Mouse (Mus musculus) liver, embryonic 18 days (tissue): Measurements from ENCODE around the gene Samd3. TPM values are rescaled to one million over a fixed set of nuclear protein-coding genes. Genes with fewer than 3 reads are reported as not detected.

Source experiments
- polyA plus RNA-seq: library from polyadenylated mRNA; depleted of rRNA; stranded (reverse); fragments of >200 nt; gene quantifications from 2 replicates; pipeline ENCODE4 v1.2.3, GENCODE M21; 2012; rRNA removed

The Samd3 gene
- 0.05 and 0.08 TPM in 2 replicates for polyA plus RNA-seq

GRCm38 (mm10) chr10:26229488-26229887 lies at the start of gene Samd3:
TSS of gene Samd3 (plus strand) at chr10:26229707.

Other genes starting within 250 kb of the Samd3 start
- not detected in 2 replicates for gene Gm9767, start 151.5 kb upstream of the Samd3 start, polyA plus RNA-seq
- 0.03 and 0.17 TPM in 2 replicates for gene Tmem200a, start 150.7 kb upstream of the Samd3 start, polyA plus RNA-seq
- gene L3mbtl3, start 146.3 kb downstream of the Samd3 start, polyA plus RNA-seq: 2.6 and 2.8 TPM in 2 replicates